Mouse (Mus musculus) heart, postnatal 0 days (tissue): ENCODE measurements at regions not wholly inside any gene's neighbourhood (a gene's known extent, or its start where the extent isn't known, plus 50 kb on each side); places are given as distances from the start of the nearest gene placed in this dataset.

ENCODE experiments used
- CTCF ChIP-seq: IDR thresholded peaks from 2 replicates; pipeline ENCODE4 v1.5.1; 2016; ENCODE audit warnings: antibody characterized with exemption, control low read depth, low read depth
- EP300 ChIP-seq: IDR thresholded peaks from 2 replicates; pipeline ENCODE4 v1.6.1; 2016; ENCODE audit warnings: antibody characterized with exemption, low read depth

- TF ChIP-seq EP300: no peak
- no peak for TF ChIP-seq CTCF
Observed at GRCm38 (mm10) chr2:95586002-95586401, 732.0 kb upstream of the Lrrc4c start.
